Mouse (Mus musculus) stomach, embryonic 16.5 days (tissue): ENCODE measurements around the gene Dock2. TPM values are rescaled to one million over a fixed set of nuclear protein-coding genes. Genes with fewer than 3 reads are reported as not detected.

Experiments
- ATAC-seq: fragments of 200-750 bp; cut with Nextera tagmentation; 2 replicates; pipeline ENCODE4 v1.8.0; 2017; ENCODE audit warnings: moderate number of reproducible peaks, moderate TSS enrichment; ENCODE audit not compliant: insufficient read depth, low FRiP score
- H3K27ac ChIP-seq: fragments of 300-500 bp; sonication (generic); 2 replicates; pipeline ENCODE4 v1.5.1; 2014; ENCODE audit warnings: low read length
- H3K27me3 ChIP-seq: fragments of 300-500 bp; sonication (generic); 2 replicates; pipeline ENCODE4 v1.6.1; 2014; ENCODE audit warnings: low read length, control low read depth, mixed read lengths; ENCODE audit not compliant: control insufficient read depth, insufficient read depth
- H3K36me3 ChIP-seq: fragments of 300-500 bp; sonication (generic); 2 replicates; pipeline ENCODE4 v1.6.1; 2014; ENCODE audit warnings: low read length; ENCODE audit not compliant: control insufficient read depth, insufficient read depth
- H3K4me1 ChIP-seq: fragments of 300-500 bp; sonication (generic); 2 replicates; pipeline ENCODE4 v1.6.1; 2014; ENCODE audit warnings: low read length, control low read depth, mixed read lengths; ENCODE audit not compliant: control insufficient read depth, insufficient read depth
- H3K4me2 ChIP-seq: fragments of 300-500 bp; sonication (generic); 2 replicates; pipeline ENCODE4 v1.6.1; 2014; ENCODE audit warnings: low read depth, low read length, mixed read lengths
- H3K4me3 ChIP-seq: fragments of 300-500 bp; sonication (generic); replicated peaks from 2 replicates; pipeline ENCODE4 v1.5.1; 2014; ENCODE audit warnings: mild to moderate bottlenecking, low read length
- H3K9ac ChIP-seq: fragments of 300-500 bp; sonication (generic); 2 replicates; pipeline ENCODE4 v1.6.1; 2014; ENCODE audit warnings: low read length
- H3K9me3 ChIP-seq: fragments of 300-500 bp; sonication (generic); replicated peaks from 2 replicates; pipeline ENCODE4 v1.6.1; 2016; ENCODE audit warnings: low read length, control low read depth; ENCODE audit not compliant: control insufficient read depth
- WGBS: fragments of 180-500 bp; shearing (Covaris S2); extraction: QIAGEN DNeasy Blood & Tissue Kit; methylation state at CpG from one replicate; pipeline ENCODE4 v1.1.7; 2014; 5-methylcytosine and 5-hydroxymethylcytosine counted together
- polyA plus RNA-seq: library from polyadenylated mRNA; unstranded; fragments of >200 nt; fragmentation: Nextera tagmentation; extraction: Ambion mirVana; gene quantifications from 2 replicates; pipeline ENCODE4 v1.2.1, GENCODE M21; 2015

Gene Dock2
- polyA plus RNA-seq, 1 experiment from 2014 or later, result 2.9 TPM

GRCm38 (mm10) chr11:34181214-34182117 is 602.2 kb downstream of the Dock2 start:
- no peak overlapping the region for H3K9ac ChIP-seq
- peak; percentile 90 for ATAC-seq
- H3K4me2 ChIP-seq, result no peak overlapping the region
- 25% methylated on average over 8 of the region's 8 CpGs for WGBS
- H3K4me3 ChIP-seq, result no peak overlapping the region
- H3K36me3 ChIP-seq, result no peaks in the 10 kb centered on the region
- H3K9me3 ChIP-seq, result no peaks in the 10 kb centered on the region
- H3K4me1 ChIP-seq, result no peaks in the 10 kb centered on the region
- H3K27ac ChIP-seq, result peak overlapping the region; percentile 47; the same call in 1 of the 2 replicates
- H3K27me3 ChIP-seq, result no peaks in the 10 kb centered on the region

DNA sequence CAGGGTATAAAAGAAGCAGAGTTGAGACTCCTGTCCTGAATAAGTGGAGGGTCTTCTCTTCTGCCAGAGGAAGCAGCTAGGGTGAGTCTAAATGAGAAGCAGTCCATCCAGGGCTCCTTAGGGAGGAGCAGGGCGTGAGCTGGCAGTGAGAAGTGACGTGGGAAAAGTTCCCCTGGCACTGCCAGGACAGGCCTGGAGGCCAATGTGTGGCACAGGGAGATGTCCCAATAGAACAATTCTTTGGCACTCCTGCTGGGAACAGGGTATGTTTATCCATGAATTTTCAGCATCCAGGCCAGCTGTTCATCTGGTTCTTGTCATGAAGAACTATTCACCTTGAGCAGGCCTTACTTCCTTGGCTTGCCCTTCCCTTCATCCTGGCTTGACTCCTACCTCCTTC is 604.9 kb downstream of the Dock2 start:
- H3K4me2 ChIP-seq, result no peak overlapping the region
- H3K36me3 ChIP-seq, result no peaks in the 10 kb centered on the region
- WGBS, result 70% methylated on average over 2 of the region's 2 CpGs
- no peak for ATAC-seq
- no peaks in the 10 kb centered on the region for H3K27me3 ChIP-seq
- H3K4me3 ChIP-seq, result no peak overlapping the region
- no peaks in the 10 kb centered on the region for H3K9me3 ChIP-seq
- H3K4me1 ChIP-seq, result no peaks in the 10 kb centered on the region
- no peak overlapping the region for H3K9ac ChIP-seq
- H3K27ac ChIP-seq, result no peak overlapping the region

Other genes starting within 250 kb of the Dock2 start
- gene Spdl1, start 49.7 kb upstream of the Dock2 start, polyA plus RNA-seq, result 15.0 and 16.3 TPM in 2 replicates